Mouse (Mus musculus): Measurements from ENCODE around the gene Aldh2.

Gene Aldh2

DNA sequence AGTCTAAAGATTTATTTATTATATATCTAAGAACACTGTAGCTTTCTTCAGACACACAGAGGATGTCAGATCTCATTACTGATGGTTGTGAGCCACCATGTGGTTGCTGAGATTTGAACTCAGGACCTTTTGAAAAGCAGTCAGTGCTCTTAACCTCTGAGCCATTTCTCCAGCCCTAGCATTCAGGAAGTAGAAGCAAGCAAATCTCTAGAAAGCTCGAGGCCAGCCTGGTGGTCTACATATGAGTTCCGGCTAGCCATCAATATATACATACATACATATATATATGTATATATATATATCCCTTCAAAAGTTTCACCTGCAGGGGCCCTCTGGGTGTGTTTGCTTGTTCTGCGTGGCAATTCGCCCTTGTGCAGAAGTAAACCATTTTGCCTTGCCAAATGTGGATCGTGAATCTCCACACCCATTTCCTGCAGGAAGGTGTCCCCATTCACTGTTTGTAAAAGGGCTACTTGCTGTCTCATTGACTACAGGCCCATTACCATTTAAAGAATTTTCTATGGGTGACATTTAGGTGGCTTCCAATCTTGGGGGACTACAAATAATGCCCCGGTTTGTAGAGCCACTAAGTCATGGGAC lies 1.2 kb upstream of the Aldh2 start:
- no peak for DNase-seq

DNA sequence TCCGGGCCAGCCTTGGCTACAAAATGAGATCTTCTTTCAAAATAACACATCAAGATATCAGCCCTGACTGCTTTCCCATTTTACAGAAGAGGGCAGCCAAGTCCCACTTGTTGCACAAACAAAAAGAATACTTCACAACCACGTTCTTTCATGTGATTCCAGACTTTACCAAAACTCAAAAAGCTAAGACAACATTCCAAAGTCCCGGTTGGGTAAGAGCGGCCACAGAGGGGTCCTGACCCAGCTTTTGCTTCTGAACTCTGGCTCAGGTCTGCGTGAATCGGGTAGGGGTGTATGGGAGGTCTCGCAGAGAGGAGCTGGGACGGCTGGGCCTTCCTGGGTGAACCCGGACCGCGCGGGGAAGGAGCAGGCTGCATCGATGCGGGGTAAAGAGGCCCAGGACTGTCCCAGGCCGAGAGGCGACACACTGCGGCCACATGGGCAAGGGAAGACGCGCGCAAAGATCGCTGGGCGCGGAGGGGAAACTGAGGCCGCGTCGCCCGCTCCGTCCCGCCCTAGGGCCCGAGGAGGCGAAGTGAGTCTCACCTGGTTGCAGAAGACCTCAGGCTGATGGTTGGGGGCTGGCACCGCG lies 712 bp downstream of the Aldh2 start:
- DNase-seq, result no peak

DNA sequence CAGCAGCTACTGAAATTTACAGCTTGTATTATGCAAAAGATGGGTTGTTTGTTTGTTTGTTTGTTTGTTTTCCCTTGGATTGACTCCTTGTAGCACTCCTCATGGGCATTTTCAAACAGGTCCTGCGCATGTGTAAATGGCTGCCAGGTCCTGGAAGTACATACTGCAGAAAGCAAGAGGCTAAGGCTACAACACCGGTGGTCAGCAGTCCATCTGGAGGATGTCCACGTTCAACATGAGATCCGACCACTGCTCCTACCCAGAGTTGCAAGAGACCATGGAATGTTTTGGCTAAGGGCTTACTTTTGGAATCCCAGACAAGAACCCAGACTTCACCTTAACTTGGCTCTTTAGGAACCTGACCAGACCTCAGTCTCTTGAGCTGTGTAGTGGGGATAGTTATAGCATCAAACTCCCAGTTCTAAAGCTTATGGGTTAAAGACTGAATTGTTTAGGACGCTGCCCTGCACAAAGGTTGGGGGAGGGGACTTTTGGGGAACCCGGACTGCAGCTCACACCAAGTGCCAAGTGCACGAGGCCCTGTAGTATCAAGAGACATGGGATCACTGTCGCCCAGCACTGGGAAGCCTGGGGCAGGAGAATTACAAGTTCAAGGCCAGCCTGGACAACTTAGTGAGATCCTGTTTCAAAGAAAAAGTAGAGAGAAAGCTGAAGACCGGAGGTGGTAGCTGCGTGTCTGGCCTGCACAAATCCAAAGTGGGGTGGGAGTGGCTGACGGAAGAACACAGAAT lies 1.4 kb downstream of the Aldh2 start:
- DNase-seq, result no peak

DNA sequence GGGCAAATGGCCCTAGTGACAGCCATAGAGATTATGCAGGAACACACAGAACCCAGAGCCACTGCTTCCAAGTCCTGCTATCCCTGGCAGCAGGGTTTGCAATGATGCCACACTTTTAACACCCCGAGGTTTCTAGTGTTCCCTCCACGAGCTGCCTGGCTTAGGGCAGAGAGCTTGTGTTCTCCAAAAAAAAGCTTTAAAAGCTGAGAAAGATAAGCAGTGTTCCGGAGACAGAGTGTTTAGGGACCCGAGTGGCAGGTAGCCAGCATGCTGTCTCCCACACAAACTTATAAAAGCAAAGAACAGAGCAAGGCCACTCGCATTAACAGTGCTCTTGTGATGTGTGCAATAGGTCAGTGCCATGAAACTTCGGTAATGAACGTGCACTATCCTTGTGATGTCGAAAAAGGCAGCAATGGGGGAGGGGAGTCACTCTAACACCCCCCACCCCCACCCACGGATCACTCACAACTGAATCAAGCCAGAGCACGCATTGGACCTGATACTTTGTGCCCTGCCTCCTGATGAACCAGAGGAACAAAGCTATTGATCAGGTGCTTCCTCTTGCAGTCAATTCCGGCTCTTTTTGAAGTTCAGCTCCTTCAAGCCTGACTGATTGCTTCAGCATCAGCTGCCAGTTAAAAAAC lies 2.1 kb downstream of the Aldh2 start:
- DNase-seq, result no peak

DNA sequence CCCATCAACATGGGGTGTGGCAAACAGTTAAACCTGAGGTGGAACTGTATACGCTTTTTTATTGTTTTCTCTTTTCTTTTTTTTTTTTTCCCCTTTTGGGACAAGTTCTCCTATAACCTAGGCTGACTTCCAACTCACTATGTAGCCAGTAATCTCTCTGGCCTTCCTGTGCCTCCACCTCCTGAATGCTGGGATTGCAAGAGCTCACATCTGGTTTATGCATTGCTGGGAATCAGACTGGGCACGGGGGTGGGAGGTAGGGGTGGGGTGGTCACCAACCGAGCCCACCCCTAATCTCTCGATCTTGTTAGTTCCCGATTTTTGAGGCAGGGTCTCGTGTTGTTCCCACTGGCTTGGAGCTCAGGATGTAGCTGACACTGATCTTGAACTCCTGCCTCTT lies 3.7 kb downstream of the Aldh2 start:
- no peak for DNase-seq

DNA sequence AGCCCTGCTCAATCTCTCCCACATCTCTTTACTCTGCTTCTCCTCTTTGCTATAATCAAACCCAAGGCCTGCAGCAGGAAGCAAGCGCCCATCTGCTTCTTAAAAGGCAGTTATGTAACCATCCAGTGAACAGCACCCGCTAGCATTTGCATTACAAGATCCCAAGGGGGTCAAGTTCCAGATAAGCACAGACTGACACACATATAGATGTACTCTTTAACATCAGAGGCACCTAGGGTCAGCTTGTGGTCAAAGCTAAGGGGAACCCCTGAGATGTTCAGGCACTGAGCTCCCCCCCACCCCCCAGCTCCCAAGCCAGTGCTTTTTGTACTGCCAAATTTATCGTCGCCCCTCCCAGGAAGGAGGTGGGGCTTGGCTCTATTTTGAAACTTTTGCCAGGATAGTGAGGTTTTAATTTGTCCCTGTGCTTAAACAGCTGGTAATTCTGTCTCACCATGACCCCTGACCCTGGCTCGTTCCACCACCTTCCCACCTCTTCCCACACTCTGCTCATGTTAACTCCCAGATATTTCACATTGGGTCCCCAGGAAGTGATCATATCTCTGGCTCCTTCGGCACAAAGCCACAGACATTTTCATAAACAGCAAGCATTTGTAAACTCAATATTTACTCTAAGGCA lies 7.1 kb downstream of the Aldh2 start:
- peak; percentile 43 for DNase-seq

DNA sequence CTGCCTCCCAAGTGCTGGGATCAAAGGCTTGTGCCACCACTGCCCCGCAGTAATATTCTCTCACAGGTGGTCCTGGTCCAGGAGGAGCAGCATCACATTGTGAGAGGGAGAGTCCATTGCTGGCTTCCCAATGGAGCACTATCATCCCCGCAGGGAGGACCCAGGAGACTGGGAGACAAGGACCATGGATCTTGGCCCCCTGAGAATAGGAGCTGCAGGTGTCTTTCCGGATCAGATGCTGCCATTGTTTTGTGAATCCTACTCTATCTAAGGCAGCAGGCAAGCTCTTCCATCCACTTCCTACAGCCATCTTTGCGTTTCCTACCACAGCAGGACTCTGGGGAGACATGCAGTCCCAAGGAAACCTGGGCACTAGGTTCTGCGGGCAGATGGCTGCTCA lies 7.9 kb downstream of the Aldh2 start:
- DNase-seq, result no peak

DNA sequence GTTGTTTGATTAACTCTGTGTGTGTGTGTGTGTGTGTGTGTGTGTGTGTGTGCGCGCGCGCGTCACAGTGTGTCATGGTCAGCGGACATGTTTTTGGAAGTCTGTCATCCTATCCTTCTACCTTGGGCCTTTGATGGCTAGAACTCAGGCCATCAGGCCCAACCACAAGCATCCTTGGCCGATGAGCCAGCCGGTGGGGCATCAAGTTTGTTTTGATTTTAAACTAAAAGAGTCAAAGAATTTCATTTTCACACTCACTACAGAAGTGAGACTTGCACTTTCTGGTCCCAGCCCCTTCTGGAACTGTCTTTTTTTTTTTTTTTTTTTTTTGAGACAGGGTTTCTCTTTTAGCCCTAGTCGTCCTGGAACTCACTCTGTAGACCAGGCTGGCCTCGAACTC lies 8.6 kb downstream of the Aldh2 start:
- no peak for DNase-seq

DNA sequence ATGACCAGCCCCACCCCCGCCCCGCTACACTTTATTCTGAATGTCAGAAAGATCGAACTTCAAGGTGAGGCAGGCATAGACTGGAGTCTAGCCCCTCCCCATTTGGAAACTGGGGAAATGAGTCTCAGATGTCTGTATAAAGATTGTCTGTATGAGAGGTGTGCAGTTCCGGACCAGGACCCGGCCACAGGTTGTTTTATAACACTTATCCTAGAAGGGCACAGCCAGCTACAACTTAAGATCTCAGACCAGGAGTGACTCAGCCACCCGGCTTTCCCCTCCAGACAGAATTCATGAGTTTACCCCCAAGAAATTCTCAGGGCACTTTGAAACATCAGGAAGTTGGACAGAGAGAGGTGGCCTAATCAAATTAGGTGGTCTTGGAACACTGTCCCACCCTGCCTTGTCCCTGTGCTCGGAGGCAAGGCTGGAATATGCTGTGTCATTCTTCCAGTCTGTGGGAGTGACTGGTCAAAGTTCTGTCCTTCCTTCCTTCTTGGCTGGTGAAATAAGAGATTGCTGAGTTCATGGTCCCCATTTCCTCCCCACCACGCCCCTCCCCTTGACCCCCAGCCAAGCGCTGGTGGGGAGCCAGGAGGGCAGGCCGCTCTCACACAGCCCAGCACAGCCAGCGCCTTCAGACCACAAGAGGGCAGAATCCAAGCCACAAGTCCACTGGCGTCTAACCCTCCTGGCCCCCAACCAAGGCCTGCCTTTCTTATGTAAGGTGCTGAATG lies 9.7 kb downstream of the Aldh2 start:
- DNase-seq, result peak; percentile 50

DNA sequence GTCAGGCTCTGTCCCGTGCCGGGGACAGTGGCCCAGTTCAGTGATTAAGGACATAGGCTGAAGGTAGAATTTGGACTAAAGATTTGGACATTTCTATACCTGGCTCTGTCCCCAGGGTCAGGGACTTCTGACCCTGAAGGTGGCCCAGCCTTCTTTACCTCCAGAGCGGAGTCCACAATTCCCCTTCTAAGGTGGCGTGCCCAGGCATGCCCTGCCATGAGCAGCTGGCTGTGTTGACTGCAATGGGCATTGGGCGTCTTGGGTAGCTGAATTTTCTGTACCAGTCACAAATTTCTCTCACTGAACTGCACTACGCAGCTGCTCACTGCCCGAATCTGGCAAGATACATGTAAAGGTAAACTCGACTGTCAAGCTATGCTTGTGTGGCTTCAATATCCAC lies 11.7 kb downstream of the Aldh2 start:
- no peak for DNase-seq

DNA sequence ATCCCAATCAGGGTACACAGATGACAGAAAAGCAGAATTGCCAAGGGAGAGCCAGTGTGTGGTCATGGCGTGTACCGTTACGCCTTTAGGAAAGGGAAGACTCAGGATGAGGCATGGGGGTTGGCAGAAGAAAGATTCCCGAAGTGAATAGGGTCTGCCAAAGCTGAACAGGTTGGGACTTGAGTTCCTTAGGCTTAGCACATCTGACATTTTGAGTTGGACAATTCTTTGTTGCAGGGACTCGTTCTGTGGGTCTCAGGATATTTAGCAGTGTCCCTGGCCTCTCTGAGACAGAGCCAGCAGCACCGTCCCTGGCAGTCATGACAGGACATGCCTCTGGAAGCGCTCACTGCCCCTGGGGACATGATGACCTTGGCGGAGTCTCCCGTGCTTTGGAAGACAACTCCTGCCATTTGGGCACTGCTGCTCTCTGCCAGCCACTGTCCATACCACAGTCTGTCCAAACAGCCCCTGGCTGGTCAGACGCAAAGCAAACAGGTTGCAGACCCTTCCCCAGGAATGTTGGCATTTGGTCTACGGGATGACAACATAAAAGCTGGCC lies 16.6 kb downstream of the Aldh2 start:
- no peak for DNase-seq

DNA sequence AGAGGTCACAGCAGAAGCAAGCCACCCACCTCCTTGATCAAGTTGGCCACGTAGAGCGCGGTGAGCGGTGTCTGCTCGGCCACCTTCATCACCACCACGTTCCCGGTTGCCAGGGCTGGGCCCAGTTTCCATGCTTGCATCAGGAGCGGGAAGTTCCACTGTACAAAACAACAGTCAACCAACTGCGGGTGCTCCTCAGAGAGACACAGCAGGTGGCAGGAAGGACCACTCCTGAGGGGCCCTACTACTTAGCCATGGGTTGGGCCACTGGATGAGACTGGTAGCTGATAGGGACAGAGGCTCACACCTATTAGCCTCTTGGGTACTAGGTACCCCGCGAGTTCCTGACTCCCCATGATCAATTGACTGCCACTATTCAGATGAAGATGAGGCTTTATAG lies 17.8 kb downstream of the Aldh2 start:
- no peak for DNase-seq

DNA sequence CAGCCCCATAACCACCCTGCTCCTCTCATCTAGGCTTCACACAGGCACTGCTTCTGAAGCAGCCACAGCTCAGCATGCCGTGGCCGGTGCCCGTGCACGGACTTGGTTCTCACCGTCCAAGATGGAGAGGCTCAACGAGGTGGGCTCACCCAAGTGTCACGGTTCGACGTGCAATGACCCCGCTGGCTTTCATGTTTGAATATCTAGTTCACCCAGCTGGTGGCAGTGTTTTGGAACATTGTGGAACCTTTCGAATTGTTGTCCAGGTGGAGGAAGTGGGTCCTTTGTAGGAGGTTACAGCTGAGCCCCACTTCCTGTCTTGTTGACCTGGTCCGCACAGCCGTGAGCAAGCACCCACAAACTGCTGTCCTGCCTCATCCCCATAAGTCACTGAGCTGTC lies 19.5 kb downstream of the Aldh2 start:
- DNase-seq, result peak; percentile 62

DNA sequence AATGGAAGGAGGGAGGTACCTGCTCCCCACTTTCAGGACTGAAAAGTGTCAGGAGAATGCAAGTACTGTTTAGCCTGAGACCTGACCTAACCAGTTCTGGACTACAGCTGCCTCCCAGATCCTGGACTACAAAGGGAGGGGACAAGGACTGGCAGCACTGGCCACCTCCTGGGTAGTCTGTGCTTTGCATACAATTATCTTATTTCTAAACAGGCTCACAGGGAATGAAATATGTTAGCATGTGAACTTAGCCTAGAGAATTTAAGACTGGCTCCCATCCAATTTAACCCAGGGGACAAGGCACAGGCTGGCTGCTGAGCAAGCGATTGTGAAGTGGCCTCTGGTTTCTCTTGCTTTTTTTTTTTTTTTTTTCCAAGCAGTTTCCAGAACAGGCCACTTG lies 22.8 kb downstream of the Aldh2 start:
- no peak for DNase-seq

DNA sequence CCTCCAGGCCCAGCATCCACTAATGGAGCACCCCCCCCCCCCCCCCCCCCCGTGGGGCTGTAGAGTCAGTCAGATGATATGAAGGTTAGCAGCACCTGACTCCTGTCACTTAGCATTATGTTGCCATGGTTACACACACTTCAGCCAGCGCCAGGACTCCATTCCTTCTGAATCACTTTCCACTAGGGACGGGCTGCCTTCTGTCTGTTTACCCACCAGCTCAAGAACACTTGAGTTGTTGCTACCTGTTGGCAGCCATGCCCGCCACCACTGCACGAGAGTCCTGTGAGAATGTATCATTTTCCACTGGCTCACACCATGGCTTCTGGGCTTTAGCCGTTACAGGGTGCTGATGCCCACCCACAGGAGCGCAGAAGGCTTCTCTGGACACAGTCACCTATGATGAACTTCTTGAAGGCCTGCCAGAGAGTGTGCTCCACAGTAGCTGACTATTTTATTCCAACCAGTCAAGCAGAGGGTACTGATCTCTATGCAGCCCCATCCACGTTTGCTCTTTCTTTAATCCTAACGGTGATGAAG lies 23.7 kb downstream of the Aldh2 start:
- DNase-seq, result no peak

DNA sequence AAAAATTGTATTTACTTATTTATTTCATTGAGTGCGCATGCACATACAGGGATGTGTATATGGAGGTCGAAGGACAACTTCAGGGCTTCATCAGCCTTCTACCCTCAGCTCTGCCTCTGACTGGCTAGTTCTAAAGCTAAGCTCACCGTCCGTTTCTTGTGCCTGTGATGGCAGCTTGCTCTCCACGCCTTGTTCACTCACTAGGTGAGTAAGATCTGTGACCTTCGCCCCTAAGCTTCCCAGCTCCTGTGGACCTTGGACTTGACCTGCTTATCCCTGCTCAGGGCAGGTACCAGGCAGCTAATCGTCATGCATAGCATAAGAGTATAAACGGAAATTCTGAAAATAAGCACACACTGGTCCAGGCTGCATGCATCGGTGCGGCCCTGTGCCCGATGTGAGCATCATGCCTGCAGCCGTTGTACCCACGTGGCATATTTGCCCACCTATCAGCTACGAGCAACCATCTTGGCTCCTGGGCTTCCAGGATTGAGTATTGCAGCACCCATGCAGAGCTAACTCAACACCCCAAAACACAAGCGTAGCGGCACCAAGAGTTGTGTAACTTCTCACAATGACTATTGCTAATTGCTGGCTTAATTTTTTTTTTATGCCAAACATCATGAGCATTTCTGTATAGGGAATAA lies 27.5 kb downstream of the Aldh2 start:
- no peak for DNase-seq

DNA sequence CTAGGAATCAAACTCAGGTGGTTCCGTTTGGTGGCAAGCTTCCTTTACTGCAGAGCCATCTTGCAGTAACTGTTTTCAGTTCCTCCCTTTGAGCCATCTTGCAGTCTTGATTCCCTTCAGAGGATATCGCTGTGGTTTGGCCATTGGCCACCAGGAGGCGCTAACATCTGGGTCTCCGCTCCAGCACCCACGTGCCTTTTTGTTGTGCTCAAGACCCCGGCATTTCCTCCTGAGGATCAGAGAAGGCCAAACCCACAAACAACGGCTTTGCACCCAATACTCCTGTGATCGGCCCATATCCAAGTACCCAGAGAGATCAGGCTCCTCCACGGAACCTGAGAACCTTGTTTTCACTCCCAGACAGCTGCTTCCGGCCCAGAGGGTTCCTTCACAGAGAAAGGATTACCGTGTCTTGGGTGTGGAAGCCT lies 29.1 kb downstream of the Aldh2 start:
- DNase-seq, result peak; percentile 98

DNA sequence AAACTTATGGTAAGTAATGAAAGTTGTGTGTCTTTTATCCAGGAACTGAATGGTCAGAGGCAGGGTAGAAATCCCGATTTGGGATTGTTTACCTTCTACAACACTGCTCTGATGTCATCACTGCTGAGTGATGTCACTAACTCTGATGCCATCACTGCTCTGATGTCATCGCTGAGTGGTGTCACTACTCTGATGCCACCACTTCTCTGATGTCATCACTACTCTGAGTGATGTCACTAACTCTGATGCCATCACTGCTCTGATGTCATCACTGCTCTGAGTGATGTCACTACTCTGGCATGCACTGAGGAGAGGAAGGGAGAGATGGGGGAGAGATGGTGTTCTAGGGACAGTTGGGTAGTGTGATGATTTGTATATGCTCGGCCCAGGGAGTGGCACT lies 31.2 kb downstream of the Aldh2 start:
- DNase-seq, result no peak

DNA sequence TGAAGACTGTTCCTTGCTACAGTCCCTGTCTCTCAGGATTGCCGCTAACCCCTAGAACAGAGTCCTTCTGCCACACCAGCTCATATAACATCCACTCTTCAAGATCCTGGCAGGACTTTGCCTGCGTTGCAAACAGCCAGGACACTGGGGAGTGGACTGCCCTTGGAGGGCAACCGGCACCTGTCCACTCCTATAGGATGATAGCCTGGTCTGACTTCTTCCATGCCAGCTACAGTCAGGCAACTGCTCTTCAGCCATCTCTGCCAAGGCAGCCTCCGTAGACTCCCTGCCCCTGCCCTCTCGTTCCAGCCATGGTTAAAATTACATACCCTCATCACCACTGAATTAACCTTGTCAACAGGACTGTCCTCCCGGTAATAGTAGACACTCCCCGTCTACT lies 44.4 kb downstream of the Aldh2 start:
- no peak for DNase-seq

DNA sequence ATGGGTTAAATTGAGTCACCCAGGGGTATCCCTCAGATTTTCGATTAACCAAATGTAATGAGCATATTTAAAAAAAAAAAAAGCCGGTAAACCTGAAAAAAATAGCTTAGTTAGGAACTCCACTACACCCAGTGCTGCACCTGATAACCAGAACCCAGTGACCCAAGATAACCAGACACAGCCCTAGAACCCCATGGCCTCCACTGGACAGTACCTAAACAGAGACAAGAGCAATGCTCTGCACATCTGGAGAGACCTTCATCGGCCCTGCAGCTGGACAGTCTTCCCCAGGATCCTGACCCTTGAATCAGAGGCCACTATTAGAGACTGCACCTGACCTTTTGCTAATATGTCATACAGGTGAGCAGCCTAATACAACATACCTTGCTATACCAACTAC lies 46.5 kb downstream of the Aldh2 start:
- DNase-seq, result no peak

DNA sequence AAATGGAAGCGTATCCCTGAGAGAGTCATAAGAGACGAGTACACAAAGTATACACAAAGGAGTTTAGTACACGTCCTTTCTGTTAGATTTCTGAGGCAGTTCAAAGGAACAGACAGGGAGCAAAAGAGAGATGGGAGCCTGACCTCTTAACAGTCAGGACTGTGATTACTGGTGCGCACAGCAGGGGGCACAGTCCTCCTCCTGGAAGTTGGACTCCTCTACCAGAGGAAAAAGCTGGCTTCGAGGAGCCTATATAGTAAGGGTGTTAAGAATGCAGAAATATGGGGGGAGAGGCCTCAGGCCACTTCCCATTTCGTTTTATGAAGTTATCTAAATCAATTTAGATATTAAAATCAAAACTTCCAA lies 47.1 kb downstream of the Aldh2 start:
- peak; percentile 75 for DNase-seq

Data from thymus, postnatal 4 days (tissue).